Mouse (Mus musculus): ENCODE measurements at regions not wholly inside any gene's neighbourhood (a gene's known extent, or its start where the extent isn't known, plus 50 kb on each side); places are given as distances from the start of the nearest gene placed in this dataset.

DNA sequence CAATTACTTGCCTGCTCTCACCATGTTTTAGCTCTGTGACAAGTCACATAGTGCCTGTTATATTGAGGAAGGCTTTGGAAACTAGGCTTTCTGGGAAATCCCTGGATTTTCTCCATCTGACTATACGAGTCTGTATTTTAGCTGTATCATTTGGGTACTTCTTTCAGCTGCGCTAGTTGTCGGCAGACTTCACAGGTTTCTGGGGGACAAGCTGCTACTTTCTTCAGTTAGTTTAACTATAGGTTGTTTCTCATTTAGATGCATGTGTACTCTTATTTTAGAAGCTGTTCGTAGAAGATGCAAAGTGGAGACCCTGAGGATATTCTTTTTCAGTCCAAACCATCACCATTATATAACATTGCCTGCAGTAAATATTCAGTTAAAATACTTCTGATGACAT is 86.3 kb upstream of the Egfl6 start:
- TF ChIP-seq CTCF (IDR thresholded peaks at IDR 0.05; ENCODE audit: low read depth) (no peak), EP300 (IDR thresholded peaks at IDR 0.05; ENCODE audit: low read depth) (no peak)

Data from heart, postnatal 0 days (tissue).